Mouse (Mus musculus) forebrain, embryonic 16.5 days (tissue): ENCODE data around the gene Gp2. TPM values are rescaled to one million over a fixed set of nuclear protein-coding genes. Genes with fewer than 3 reads are reported as not detected.

ENCODE experiments used
- ATAC-seq: fragments of 200-750 bp; cut with Nextera tagmentation; 2 replicates; pipeline ENCODE4 v1.8.0; 2017; ENCODE audit warnings: mild to moderate bottlenecking, moderate library complexity
- H3K27ac ChIP-seq: fragments of 300-500 bp; sonication (generic); 2 replicates; pipeline ENCODE4 v1.5.1; 2014; ENCODE audit warnings: low read length, control low read depth
- H3K27me3 ChIP-seq: fragments of 300-500 bp; sonication (generic); replicated peaks from 2 replicates; pipeline ENCODE4 v1.6.1; 2014; ENCODE audit warnings: low read length; ENCODE audit not compliant: control insufficient read depth, insufficient read depth
- H3K36me3 ChIP-seq: fragments of 300-500 bp; sonication (generic); 2 replicates; pipeline ENCODE4 v1.6.1; 2014; ENCODE audit not compliant: control insufficient read depth, insufficient read depth
- H3K4me1 ChIP-seq: fragments of 300-500 bp; sonication (generic); replicated peaks from 2 replicates; pipeline ENCODE4 v1.6.1; 2014; ENCODE audit warnings: low read length; ENCODE audit not compliant: control insufficient read depth, insufficient read depth
- H3K4me2 ChIP-seq: fragments of 300-500 bp; sonication (generic); 2 replicates; pipeline ENCODE4 v1.6.1; 2014; ENCODE audit warnings: mild to moderate bottlenecking, low read length, control low read depth
- H3K4me3 ChIP-seq: fragments of 300-500 bp; sonication (generic); replicated peaks from 2 replicates; pipeline ENCODE4 v1.5.1; 2014; ENCODE audit warnings: mild to moderate bottlenecking, low read length, control low read depth
- H3K9ac ChIP-seq: fragments of 300-500 bp; sonication (generic); replicated peaks from 2 replicates; pipeline ENCODE4 v1.6.1; 2014; ENCODE audit warnings: low read depth, low read length, control low read depth
- H3K9me3 ChIP-seq: fragments of 300-500 bp; sonication (generic); 2 replicates; pipeline ENCODE4 v1.6.1; 2016; ENCODE audit warnings: low read length; ENCODE audit not compliant: control insufficient read depth
- WGBS: fragments of 180-500 bp; shearing (Covaris S2); extraction: QIAGEN DNeasy Blood & Tissue Kit; methylation state at CpG from one replicate; pipeline ENCODE4 v1.1.7; 2014; 5-methylcytosine and 5-hydroxymethylcytosine counted together
- polyA plus RNA-seq: library from polyadenylated mRNA; unstranded; fragments of >200 nt; fragmentation: Nextera tagmentation; extraction: Ambion mirVana; gene quantifications from 2 replicates; pipeline ENCODE4 v1.2.1, GENCODE M21; 2015

Gp2 gene
- polyA plus RNA-seq, 1 experiment from 2014 or later, result not detected

GRCm38 (mm10) chr7:119427180-119427616 lies 31.9 kb downstream of the Gp2 start:
- Histone ChIP-seq H3K4me2 (no peak overlapping the region), H3K4me3 (no peak overlapping the region), H3K9me3 (no peaks in the 10 kb centered on the region), H3K36me3 (no peaks in the 10 kb centered on the region), H3K27ac (no peak overlapping the region), H3K4me1 (no peaks in the 10 kb centered on the region), H3K27me3 (no peaks in the 10 kb centered on the region), H3K9ac (no peak overlapping the region)
- peak; percentile 84 for ATAC-seq
- 17% methylated on average over 6 of the region's 6 CpGs for WGBS

DNA sequence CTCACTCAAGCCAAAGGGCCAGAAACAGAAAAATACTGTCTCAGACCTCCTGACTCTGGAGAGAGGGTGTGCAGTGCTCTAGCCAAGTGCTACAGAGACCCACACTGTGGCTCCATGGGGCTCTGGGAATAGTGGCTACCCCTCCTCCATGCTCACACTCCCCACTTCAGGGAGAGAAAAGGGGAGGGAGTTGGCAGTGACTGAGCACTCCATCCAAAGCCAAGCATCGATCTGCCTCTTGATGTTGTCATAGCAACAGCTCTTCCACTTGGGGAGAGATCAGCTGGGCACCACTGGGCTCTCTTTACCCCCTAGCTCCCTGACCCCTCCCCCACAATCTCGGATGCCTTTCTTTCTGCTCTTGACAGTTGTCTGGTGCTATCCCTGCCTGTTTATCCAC lies 38.4 kb downstream of the Gp2 start:
- no peaks in the 10 kb centered on the region for H3K27me3 ChIP-seq
- H3K4me1 ChIP-seq, result peaks cover 7% of the 10 kb centered on the region
- peak; percentile 81 for ATAC-seq
- no peak overlapping the region for H3K4me2 ChIP-seq
- no peaks in the 10 kb centered on the region for H3K36me3 ChIP-seq
- H3K27ac ChIP-seq, result no peak overlapping the region
- no peak overlapping the region for H3K4me3 ChIP-seq
- H3K9me3 ChIP-seq, result no peaks in the 10 kb centered on the region
- no peak overlapping the region for H3K9ac ChIP-seq
- WGBS, result 3% methylated on average over 2 of the region's 2 CpGs

GRCm38 (mm10) chr7:119418523-119418922 lies 40.6 kb downstream of the Gp2 start:
- no peak for ATAC-seq
- no peaks in the 10 kb centered on the region for H3K36me3 ChIP-seq
- WGBS, result 80% methylated on average over 1 of the region's 1 CpGs

GRCm38 (mm10) chr7:119394050-119394732 lies 64.9 kb downstream of the Gp2 start:
- no peak for ATAC-seq
- no peaks in the 10 kb centered on the region for H3K36me3 ChIP-seq
- no peak overlapping the region for H3K27ac ChIP-seq
- H3K9ac ChIP-seq, result no peak overlapping the region
- H3K4me2 ChIP-seq, result no peak overlapping the region
- 86% methylated on average over 13 of the region's 13 CpGs for WGBS
- H3K27me3 ChIP-seq, result no peaks in the 10 kb centered on the region
- H3K9me3 ChIP-seq, result no peaks in the 10 kb centered on the region
- H3K4me3 ChIP-seq, result no peak overlapping the region
- H3K4me1 ChIP-seq, result no peaks in the 10 kb centered on the region

More at GRCm38 (mm10) chr7:119418523-119418922, 40.6 kb downstream of the Gp2 start:
- H3K4me1 ChIP-seq, result peaks cover 7% of the 10 kb centered on the region
- no peak overlapping the region for H3K9ac ChIP-seq
- H3K4me2 ChIP-seq, result no peak overlapping the region
- no peaks in the 10 kb centered on the region for H3K27me3 ChIP-seq
- H3K4me3 ChIP-seq, result no peak overlapping the region
- H3K9me3 ChIP-seq, result no peaks in the 10 kb centered on the region
- H3K27ac ChIP-seq, result no peak overlapping the region

Other genes starting within 250 kb of the Gp2 start
- not detected in 2 replicates for gene Umod, start 20.0 kb upstream of the Gp2 start, polyA plus RNA-seq
- gene Acsm5, start 60.2 kb upstream of the Gp2 start, polyA plus RNA-seq, result not detected in 2 replicates
- gene Pdilt, start 64.2 kb upstream of the Gp2 start, polyA plus RNA-seq, result not detected in 2 replicates
- not detected in 2 replicates for gene Acsm2, start 95.1 kb upstream of the Gp2 start, polyA plus RNA-seq
- gene Acsm1, start 147.7 kb upstream of the Gp2 start, polyA plus RNA-seq, result not detected in 2 replicates
- gene Acsm4, start 230.7 kb upstream of the Gp2 start, polyA plus RNA-seq, result 0.09 TPM in 1 of 2 replicates, not detected in the other